Mouse (Mus musculus) MEL (cell line): ENCODE data around the gene Mid1.

Source experiments
- CTCF ChIP-seq, 3 experiments: IDR thresholded peaks in 2 of 3; conservative IDR thresholded peaks in 1 of 3; 2 replicates each; pipeline ENCODE4 v1.5.1; 2011 to 2012; ENCODE audit warnings: low read length in 3 of 3, low read depth in 2 of 3, mild to moderate bottlenecking in 2 of 3, improper control_type of control experiment in 1 of 3, inconsistent platforms in 1 of 3, mixed read lengths in 1 of 3, moderate library complexity in 1 of 3; ENCODE audit not compliant: control insufficient read depth in 1 of 3, insufficient read depth in 1 of 3, poor library complexity in 1 of 3, severe bottlenecking in 1 of 3
- EP300 ChIP-seq, 2 experiments: IDR thresholded peaks; 2 replicates each; pipeline ENCODE4 v1.6.1; 2011; ENCODE audit warnings: improper control_type of control experiment in 2 of 2, low read length in 2 of 2, low read depth in 1 of 2, mild to moderate bottlenecking in 1 of 2
- MAFK ChIP-seq: IDR thresholded peaks from 2 replicates; pipeline ENCODE4 v1.6.1; 2011; ENCODE audit warnings: low read depth, mild to moderate bottlenecking, low read length, improper control_type of control experiment, borderline replicate concordance
- NELFE ChIP-seq: IDR thresholded peaks from 2 replicates; pipeline ENCODE4 v1.6.1; 2011; ENCODE audit warnings: low read depth, low read length, improper control_type of control experiment
- NRF1 ChIP-seq: IDR thresholded peaks from 2 replicates; pipeline ENCODE4 v1.6.1; 2014; ENCODE audit warnings: low read depth, mild to moderate bottlenecking, inconsistent platforms, low read length, improper control_type of control experiment, moderate library complexity; ENCODE audit not compliant: poor library complexity, insufficient read depth, severe bottlenecking
- POLR2A ChIP-seq, 2 experiments: IDR thresholded peaks; 2 replicates each; pipeline ENCODE4 v1.6.1; 2011 to 2012; ENCODE audit warnings: low read length in 2 of 2, mild to moderate bottlenecking in 2 of 2, control low read depth in 1 of 2, improper control_type of control experiment in 1 of 2, low read depth in 1 of 2, moderate library complexity in 1 of 2; ENCODE audit not compliant: control insufficient read depth in 1 of 2, insufficient read depth in 1 of 2, poor library complexity in 1 of 2
- POLR2AphosphoS2 ChIP-seq: IDR thresholded peaks from 2 replicates; pipeline ENCODE4 v1.6.1; 2011; ENCODE audit warnings: low read length, improper control_type of control experiment
- RCOR1 ChIP-seq: IDR thresholded peaks from 2 replicates; pipeline ENCODE4 v1.6.1; 2012; ENCODE audit warnings: low read depth, mild to moderate bottlenecking, inconsistent platforms, low read length, improper control_type of control experiment
- SIN3A ChIP-seq: IDR thresholded peaks from 2 replicates; pipeline ENCODE4 v1.6.1; 2012; ENCODE audit warnings: low read length, improper control_type of control experiment, inconsistent platforms
- SMC3 ChIP-seq: IDR thresholded peaks from 2 replicates; pipeline ENCODE4 v1.6.1; 2011; ENCODE audit warnings: low read depth, low read length, improper control_type of control experiment
- USF2 ChIP-seq, 2 experiments: IDR thresholded peaks; 2 replicates each; pipeline ENCODE4 v1.6.1; 2011 to 2012; ENCODE audit warnings: improper control_type of control experiment in 2 of 2, low read length in 2 of 2, borderline replicate concordance in 1 of 2, inconsistent platforms in 1 of 2, low read depth in 1 of 2, mild to moderate bottlenecking in 1 of 2; ENCODE audit not compliant: insufficient read depth in 1 of 2
- ZKSCAN1 ChIP-seq: IDR thresholded peaks from 2 replicates; pipeline ENCODE4 v1.6.1; 2012; ENCODE audit warnings: low read depth, mild to moderate bottlenecking, inconsistent platforms, low read length, improper control_type of control experiment, moderate library complexity

DNA sequence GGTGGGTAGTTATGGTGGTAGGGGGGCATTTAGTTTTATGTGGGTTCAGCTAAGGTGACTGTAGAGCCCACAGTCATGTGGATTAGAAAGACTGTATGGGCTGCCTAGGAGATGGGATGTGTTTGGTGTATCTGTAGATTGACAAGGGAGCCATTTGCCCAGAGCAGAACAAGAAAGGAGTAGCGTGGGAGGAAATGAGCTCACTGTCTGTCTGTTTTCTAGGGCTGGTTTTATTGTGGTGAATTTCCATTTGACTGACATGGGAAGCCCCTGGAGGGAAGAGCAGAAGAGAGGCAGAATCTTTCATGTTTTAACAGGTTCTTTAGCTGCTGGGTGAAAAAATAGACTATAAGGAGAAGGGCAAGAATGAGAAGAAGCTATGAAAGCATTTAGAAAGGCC, 238.4 kb downstream of the Mid1 start:
- TF ChIP-seq ZKSCAN1, result no peak
- no peak for TF ChIP-seq MAFK
- TF ChIP-seq EP300 (IDR thresholded peaks at IDR 0.05; ENCODE audit: low read depth in 1 of 2, low read length in 2 of 2), result no peak
- no peak for TF ChIP-seq NELFE
- no peak for TF ChIP-seq CTCF (IDR thresholded peaks at IDR 0.05 in 2 of 3, conservative IDR thresholded peaks at IDR 0.05 in 1 of 3; ENCODE audit: control insufficient read depth in 1 of 3, insufficient read depth in 1 of 3, low read depth in 2 of 3, low read length in 3 of 3, poor library complexity in 1 of 3, severe bottlenecking in 1 of 3)
- no peak for TF ChIP-seq USF2 (IDR thresholded peaks at IDR 0.05; ENCODE audit: borderline replicate concordance in 1 of 2, insufficient read depth in 1 of 2, low read depth in 1 of 2, low read length in 2 of 2)
- no peak for TF ChIP-seq POLR2A (IDR thresholded peaks at IDR 0.05; ENCODE audit: control insufficient read depth in 1 of 2, insufficient read depth in 1 of 2, low read depth in 1 of 2, low read length in 2 of 2, poor library complexity in 1 of 2)
- TF ChIP-seq RCOR1, result no peak
- TF ChIP-seq SIN3A, result no peak
- no peak for TF ChIP-seq POLR2AphosphoS2
- TF ChIP-seq SMC3, result no peak
- TF ChIP-seq NRF1, result no peak
